Mouse (Mus musculus) cerebellum, postnatal 14 days (tissue): ENCODE measurements at regions not wholly inside any gene's neighbourhood (a gene's known extent, or its start where the extent isn't known, plus 50 kb on each side); places are given as distances from the start of the nearest gene placed in this dataset.
"Not testable (repeated sequence)": the region's sequence is repeated elsewhere in the genome, so short reads cannot be mapped to it uniquely, and the experiment has no call there.

Source experiments
- DNase-seq, 2 experiments: peaks; one replicate each; pipeline ENCODE4 v3.0.0; 2021; ENCODE audit warnings: mixed read lengths in 2 of 2

GRCm38 (mm10) chr4:4708261-4708660 lies 84.9 kb downstream of the Impad1 start:
- no peak for DNase-seq

- DNase-seq, result no peak
Observed at GRCm38 (mm10) chr4:4699102-4699501, 94.1 kb downstream of the Impad1 start.

- no peak for DNase-seq
Observed at GRCm38 (mm10) chr4:4695413-4695812, 97.7 kb downstream of the Impad1 start.

GRCm38 (mm10) chr4:4686920-4687319 lies 106.2 kb downstream of the Impad1 start:
- DNase-seq, result peak; percentile 2 to 3

GRCm38 (mm10) chr4:4674607-4675006 lies 118.5 kb downstream of the Impad1 start:
- DNase-seq, result no peak

GRCm38 (mm10) chr4:4650251-4650650 lies 142.9 kb downstream of the Impad1 start:
- DNase-seq, result no peak

- no peak for DNase-seq
Observed at GRCm38 (mm10) chr4:4645264-4645663, 147.9 kb downstream of the Impad1 start.

GRCm38 (mm10) chr4:4636258-4636657 lies 156.9 kb downstream of the Impad1 start:
- no peak for DNase-seq

GRCm38 (mm10) chr4:4635856-4636255 lies 157.3 kb downstream of the Impad1 start:
- DNase-seq, result no peak

GRCm38 (mm10) chr4:4635338-4635737 lies 157.8 kb downstream of the Impad1 start:
- DNase-seq, result no peak

GRCm38 (mm10) chr4:4634646-4635045 lies 158.5 kb downstream of the Impad1 start:
- no peak for DNase-seq

GRCm38 (mm10) chr4:4630750-4631149 lies 162.4 kb downstream of the Impad1 start:
- no peak for DNase-seq

- no peak for DNase-seq
Observed at GRCm38 (mm10) chr4:4629251-4629650, 163.9 kb downstream of the Impad1 start.

GRCm38 (mm10) chr4:4623840-4624239 lies 169.3 kb downstream of the Impad1 start:
- DNase-seq, result peak; percentile 7 to 25

- DNase-seq, result not testable (repeated sequence)
Observed at GRCm38 (mm10) chr4:4620135-4620534, 173.0 kb downstream of the Impad1 start.

- no peak for DNase-seq
Observed at GRCm38 (mm10) chr4:4614577-4614976, 178.6 kb downstream of the Impad1 start.
